Mouse (Mus musculus): ENCODE results near the gene Extl1. TPM values are rescaled to one million over a fixed set of nuclear protein-coding genes. Genes with fewer than 3 reads are reported as not detected.
A peak's percentile ranks its signal among the peaks of the same experiment; 100 is the strongest.

Gene Extl1
- polyA plus RNA-seq, 1 experiment from 2014 or later: 0.58 TPM

DNA sequence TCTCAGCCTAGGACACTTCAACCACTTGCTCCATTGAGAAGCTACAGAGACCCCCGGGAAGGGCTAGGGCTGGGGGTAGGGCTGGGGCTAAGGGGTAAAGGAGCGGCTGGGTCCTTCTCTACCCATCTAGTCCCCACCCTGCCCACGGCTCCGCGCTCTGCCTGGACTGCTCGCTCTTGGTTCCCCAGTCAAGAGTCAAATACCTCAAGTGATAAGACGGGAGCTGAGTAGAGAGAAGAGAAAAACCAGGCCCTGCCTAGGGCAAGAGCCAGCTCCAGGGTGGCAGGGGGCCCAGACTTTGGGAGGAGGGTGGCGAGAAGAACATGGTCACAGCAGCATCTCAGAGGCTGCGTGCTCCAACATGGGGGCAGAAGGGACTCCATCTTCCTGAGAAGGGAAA lies 68.2 kb downstream of the Extl1 start:
- 77% methylated on average over 9 of the region's 9 CpGs for WGBS
- ATAC-seq: no peak
- no peaks in the 10 kb centered on the region for H3K36me3 ChIP-seq (ENCODE audit: control insufficient read depth, insufficient read depth, low read length)
- no peaks in the 10 kb centered on the region for H3K27me3 ChIP-seq (ENCODE audit: control insufficient read depth, insufficient read depth, low read depth, low read length)
- H3K9ac ChIP-seq (ENCODE audit: low read depth, low read length): no peak overlapping the region
- H3K9me3 ChIP-seq (replicated peaks; ENCODE audit: control insufficient read depth, low read length, poor library complexity, severe bottlenecking): no peaks in the 10 kb centered on the region
- H3K4me2 ChIP-seq (ENCODE audit: low read length): no peak overlapping the region
- no peak overlapping the region for H3K4me3 ChIP-seq (ENCODE audit: low read depth, low read length)
- no peaks in the 10 kb centered on the region for H3K4me1 ChIP-seq (ENCODE audit: control insufficient read depth, insufficient read depth, low read length)
- no peak overlapping the region for H3K27ac ChIP-seq (ENCODE audit: low read length)

DNA sequence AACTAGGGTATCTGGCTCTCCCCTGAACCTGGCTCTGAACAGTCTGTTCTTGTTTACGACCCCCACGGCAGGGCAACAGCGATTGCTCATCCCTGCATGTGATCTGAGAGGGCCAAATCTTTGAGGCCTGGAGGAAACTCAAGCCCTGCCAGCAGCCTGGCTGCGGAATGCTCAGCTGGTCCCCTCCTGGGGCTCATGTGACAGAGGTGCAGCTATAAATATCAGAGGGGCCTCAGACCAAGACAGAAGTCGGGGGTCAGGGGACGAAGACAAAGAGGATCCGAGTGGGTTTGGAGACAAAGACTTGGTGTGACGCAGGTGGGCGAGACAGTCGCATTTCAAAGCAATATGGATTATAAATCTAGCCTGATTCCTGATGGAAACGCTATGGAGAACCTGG lies 68.8 kb downstream of the Extl1 start, which contains the start of gene Trim63:
Trim63 (plus strand) TSS at position 245 of the 400 bp plus-strand sequence.
- no peaks in the 10 kb centered on the region for H3K4me1 ChIP-seq (ENCODE audit: control insufficient read depth, insufficient read depth, low read length)
- H3K4me3 ChIP-seq (ENCODE audit: low read depth, low read length): no peak within 1 kb of the TSS
- H3K9me3 ChIP-seq (replicated peaks; ENCODE audit: control insufficient read depth, low read length, poor library complexity, severe bottlenecking): no peaks in the 10 kb centered on the region
- H3K27ac ChIP-seq (ENCODE audit: low read length): no peak within 1 kb of the TSS
- ATAC-seq: no peak
- H3K9ac ChIP-seq (ENCODE audit: low read depth, low read length): no peak within 1 kb of the TSS
- no peaks in the 10 kb centered on the region for H3K27me3 ChIP-seq (ENCODE audit: control insufficient read depth, insufficient read depth, low read depth, low read length)
- H3K36me3 ChIP-seq (ENCODE audit: control insufficient read depth, insufficient read depth, low read length): no peaks in the 10 kb centered on the region
- WGBS: 43% methylated on average over 11 of the region's 11 CpGs
- no peak within 1 kb of the TSS for H3K4me2 ChIP-seq (ENCODE audit: low read length)

DNA sequence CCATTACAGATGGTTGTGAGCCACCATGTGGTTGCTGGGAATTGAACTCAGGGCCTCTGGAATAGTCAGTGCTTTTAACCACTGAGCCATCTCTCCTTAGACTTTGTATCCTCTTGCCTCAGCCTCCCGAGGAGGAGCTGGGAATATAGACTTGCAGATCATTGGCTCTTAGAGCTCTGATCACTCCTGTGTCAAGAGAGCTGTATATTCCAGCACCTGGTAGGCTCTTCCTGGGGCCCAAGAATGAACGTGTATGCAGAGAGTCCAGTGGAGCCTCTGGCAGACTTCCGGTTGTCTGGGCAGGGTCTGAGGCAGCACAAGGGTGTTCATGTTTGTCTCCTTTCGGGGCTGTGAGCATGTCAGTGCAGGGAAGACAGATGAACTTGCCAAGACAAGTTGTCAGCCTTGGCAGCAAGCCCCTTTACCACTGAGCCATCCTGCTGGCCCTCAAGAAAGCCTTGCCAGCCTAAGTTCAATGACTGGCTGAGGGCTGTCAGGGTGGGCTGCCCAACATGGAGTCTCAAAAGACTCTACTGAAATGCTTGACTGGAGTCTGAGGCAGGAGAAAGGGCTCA lies 69.5 kb downstream of the Extl1 start:
- H3K27me3 ChIP-seq (ENCODE audit: control insufficient read depth, insufficient read depth, low read depth, low read length): no peaks in the 10 kb centered on the region
- no peaks in the 10 kb centered on the region for H3K4me1 ChIP-seq (ENCODE audit: control insufficient read depth, insufficient read depth, low read length)
- WGBS: 77% methylated on average over 4 of the region's 4 CpGs
- H3K9ac ChIP-seq (ENCODE audit: low read depth, low read length): no peak overlapping the region
- ATAC-seq: no peak
- no peaks in the 10 kb centered on the region for H3K36me3 ChIP-seq (ENCODE audit: control insufficient read depth, insufficient read depth, low read length)
- H3K27ac ChIP-seq (ENCODE audit: low read length): no peak overlapping the region
- no peak overlapping the region for H3K4me3 ChIP-seq (ENCODE audit: low read depth, low read length)
- no peak overlapping the region for H3K4me2 ChIP-seq (ENCODE audit: low read length)
- H3K9me3 ChIP-seq (replicated peaks; ENCODE audit: control insufficient read depth, low read length, poor library complexity, severe bottlenecking): no peaks in the 10 kb centered on the region

DNA sequence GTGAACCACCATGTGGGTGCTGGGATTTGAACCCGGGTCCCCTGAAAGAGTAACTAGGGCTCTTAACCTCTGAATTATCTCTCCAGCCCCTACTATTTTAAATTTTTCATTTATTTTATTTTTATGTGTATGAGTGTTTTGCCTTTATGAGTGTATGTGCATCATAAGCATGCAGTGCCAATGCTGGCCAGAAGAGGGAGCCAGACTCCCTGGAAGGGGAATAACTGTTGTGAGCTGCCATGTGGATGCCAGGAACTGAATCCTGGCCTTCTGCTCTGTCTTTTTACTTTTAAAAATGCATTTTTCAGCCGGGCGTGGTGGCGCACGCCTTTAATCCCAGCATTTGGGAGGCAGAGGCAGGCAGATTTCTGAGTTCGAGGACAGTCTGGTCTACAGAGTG lies 70.7 kb downstream of the Extl1 start:
- H3K9me3 ChIP-seq (replicated peaks; ENCODE audit: control insufficient read depth, low read length, poor library complexity, severe bottlenecking): no peaks in the 10 kb centered on the region
- ATAC-seq: no peak
- H3K4me2 ChIP-seq (ENCODE audit: low read length): no peak overlapping the region
- no peaks in the 10 kb centered on the region for H3K36me3 ChIP-seq (ENCODE audit: control insufficient read depth, insufficient read depth, low read length)
- WGBS: 98% methylated on average over 6 of the region's 6 CpGs
- peaks cover 2% of the 10 kb centered on the region; the same call in 1 of the 2 replicates for H3K4me1 ChIP-seq (ENCODE audit: control insufficient read depth, insufficient read depth, low read length)
- H3K4me3 ChIP-seq (ENCODE audit: low read depth, low read length): no peak overlapping the region
- H3K27ac ChIP-seq (ENCODE audit: low read length): no peak overlapping the region
- no peaks in the 10 kb centered on the region for H3K27me3 ChIP-seq (ENCODE audit: control insufficient read depth, insufficient read depth, low read depth, low read length)
- H3K9ac ChIP-seq (ENCODE audit: low read depth, low read length): no peak overlapping the region

DNA sequence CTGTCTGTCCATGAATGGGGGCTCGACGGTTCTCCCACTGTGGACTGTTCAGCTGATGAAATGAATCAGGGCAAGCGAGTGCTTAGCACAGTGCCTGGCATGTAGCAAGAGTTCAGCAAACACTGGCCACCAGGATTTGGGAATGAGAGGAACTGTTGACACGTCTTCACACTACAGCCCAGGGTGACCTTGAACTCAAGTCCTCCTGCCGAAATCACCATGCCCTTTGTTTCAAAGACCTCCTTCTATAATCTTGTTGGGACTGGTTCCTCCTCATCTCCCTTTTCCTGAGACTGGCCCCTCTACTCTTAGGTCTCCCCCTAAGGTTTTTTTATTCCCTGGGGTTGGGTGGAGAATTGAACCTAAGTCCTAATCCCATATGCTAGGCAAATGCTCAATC lies 71.3 kb downstream of the Extl1 start:
- H3K9me3 ChIP-seq (replicated peaks; ENCODE audit: control insufficient read depth, low read length, poor library complexity, severe bottlenecking): no peaks in the 10 kb centered on the region
- WGBS: 96% methylated on average over 5 of the region's 5 CpGs
- no peaks in the 10 kb centered on the region for H3K27me3 ChIP-seq (ENCODE audit: control insufficient read depth, insufficient read depth, low read depth, low read length)
- no peak for ATAC-seq
- H3K4me3 ChIP-seq (ENCODE audit: low read depth, low read length): no peak overlapping the region
- H3K4me1 ChIP-seq (ENCODE audit: control insufficient read depth, insufficient read depth, low read length): peaks cover 4% of the 10 kb centered on the region; the same call in 1 of the 2 replicates
- no peak overlapping the region for H3K4me2 ChIP-seq (ENCODE audit: low read length)
- no peak overlapping the region for H3K27ac ChIP-seq (ENCODE audit: low read length)
- no peaks in the 10 kb centered on the region for H3K36me3 ChIP-seq (ENCODE audit: control insufficient read depth, insufficient read depth, low read length)
- no peak overlapping the region for H3K9ac ChIP-seq (ENCODE audit: low read depth, low read length)

DNA sequence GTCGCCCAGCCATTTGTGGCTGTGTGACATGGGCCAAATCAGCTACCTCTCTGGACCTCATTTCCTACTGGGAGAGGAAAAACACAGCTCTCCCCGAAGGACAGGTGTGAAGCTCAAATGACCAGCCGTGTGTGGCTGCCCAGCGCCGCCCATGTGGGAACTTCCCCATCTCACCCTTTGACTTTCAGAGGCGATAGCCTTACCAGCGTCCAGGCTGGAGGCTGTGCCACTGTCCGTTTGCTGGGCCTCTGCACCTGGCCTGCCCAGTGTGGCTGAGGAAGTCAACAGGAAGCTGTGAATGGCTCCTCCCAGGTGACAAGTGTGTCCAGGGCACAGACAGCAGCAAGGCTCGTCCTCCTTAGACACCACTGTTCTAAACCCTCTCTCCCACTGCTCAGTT lies 71.9 kb downstream of the Extl1 start:
- Histone ChIP-seq H3K9ac (ENCODE audit: low read depth, low read length) (no peak overlapping the region), H3K4me1 (ENCODE audit: control insufficient read depth, insufficient read depth, low read length) (peaks cover 6% of the 10 kb centered on the region; the same call in 1 of the 2 replicates), H3K4me3 (ENCODE audit: low read depth, low read length) (no peak overlapping the region), H3K4me2 (ENCODE audit: low read length) (no peak overlapping the region), H3K36me3 (ENCODE audit: control insufficient read depth, insufficient read depth, low read length) (no peaks in the 10 kb centered on the region), H3K27ac (ENCODE audit: low read length) (no peak overlapping the region), H3K27me3 (ENCODE audit: control insufficient read depth, insufficient read depth, low read depth, low read length) (no peaks in the 10 kb centered on the region), H3K9me3 (replicated peaks; ENCODE audit: control insufficient read depth, low read length, poor library complexity, severe bottlenecking) (no peaks in the 10 kb centered on the region)
- 89% methylated on average over 9 of the region's 9 CpGs for WGBS
- ATAC-seq: no peak

DNA sequence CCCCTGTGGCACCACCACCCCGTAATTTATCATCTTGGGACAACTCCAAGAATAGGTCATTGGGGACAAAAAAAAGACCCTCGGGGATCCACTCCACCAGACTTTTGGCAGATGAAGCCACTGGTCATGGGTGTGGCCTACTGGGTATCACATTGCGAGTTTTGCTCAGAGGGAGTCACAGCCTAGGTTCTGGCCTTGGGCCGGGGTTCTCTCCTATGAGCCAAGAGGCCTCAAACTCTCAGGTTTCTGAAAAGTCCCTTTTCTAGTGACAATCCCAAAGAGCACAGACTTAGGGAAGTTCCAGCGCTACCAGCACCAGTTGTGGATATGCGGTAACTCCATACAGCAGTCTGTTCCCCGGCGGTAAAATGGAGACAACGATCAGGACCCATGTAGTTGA lies 73.0 kb downstream of the Extl1 start:
- ATAC-seq: no peak
- WGBS: 89% methylated on average over 9 of the region's 9 CpGs

DNA sequence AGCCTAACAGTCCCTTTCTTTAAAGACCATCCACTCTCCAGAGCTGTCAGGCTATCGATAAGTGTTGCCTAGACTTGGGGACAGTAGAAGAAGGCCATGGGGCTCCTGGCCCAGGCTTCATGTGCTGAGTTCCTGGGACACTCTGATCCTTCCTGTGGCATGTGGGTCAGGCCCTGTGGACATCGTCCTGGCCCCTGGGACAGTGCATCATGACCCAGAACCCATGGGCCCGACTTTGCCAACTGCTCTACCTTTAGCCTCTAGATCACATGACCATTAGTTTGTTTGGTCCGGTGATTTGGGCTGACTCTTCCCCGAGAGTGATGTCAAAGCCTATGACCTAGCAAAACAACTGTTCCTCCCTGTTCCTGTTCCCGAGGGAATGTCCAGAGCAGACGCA lies 73.5 kb downstream of the Extl1 start:
- no peak overlapping the region for H3K4me3 ChIP-seq (ENCODE audit: low read depth, low read length)
- ATAC-seq: no peak
- 97% methylated on average over 7 of the region's 7 CpGs for WGBS

More for the DNA sequence above, 73.0 kb downstream of the Extl1 start:
- Histone ChIP-seq H3K4me2 (ENCODE audit: low read length) (no peak overlapping the region), H3K4me3 (ENCODE audit: low read depth, low read length) (no peak overlapping the region), H3K9me3 (replicated peaks; ENCODE audit: control insufficient read depth, low read length, poor library complexity, severe bottlenecking) (no peaks in the 10 kb centered on the region), H3K27ac (ENCODE audit: low read length) (no peak overlapping the region), H3K9ac (ENCODE audit: low read depth, low read length) (no peak overlapping the region), H3K4me1 (ENCODE audit: control insufficient read depth, insufficient read depth, low read length) (peaks cover 6% of the 10 kb centered on the region; the same call in 1 of the 2 replicates), H3K36me3 (ENCODE audit: control insufficient read depth, insufficient read depth, low read length) (no peaks in the 10 kb centered on the region), H3K27me3 (ENCODE audit: control insufficient read depth, insufficient read depth, low read depth, low read length) (no peaks in the 10 kb centered on the region)

DNA sequence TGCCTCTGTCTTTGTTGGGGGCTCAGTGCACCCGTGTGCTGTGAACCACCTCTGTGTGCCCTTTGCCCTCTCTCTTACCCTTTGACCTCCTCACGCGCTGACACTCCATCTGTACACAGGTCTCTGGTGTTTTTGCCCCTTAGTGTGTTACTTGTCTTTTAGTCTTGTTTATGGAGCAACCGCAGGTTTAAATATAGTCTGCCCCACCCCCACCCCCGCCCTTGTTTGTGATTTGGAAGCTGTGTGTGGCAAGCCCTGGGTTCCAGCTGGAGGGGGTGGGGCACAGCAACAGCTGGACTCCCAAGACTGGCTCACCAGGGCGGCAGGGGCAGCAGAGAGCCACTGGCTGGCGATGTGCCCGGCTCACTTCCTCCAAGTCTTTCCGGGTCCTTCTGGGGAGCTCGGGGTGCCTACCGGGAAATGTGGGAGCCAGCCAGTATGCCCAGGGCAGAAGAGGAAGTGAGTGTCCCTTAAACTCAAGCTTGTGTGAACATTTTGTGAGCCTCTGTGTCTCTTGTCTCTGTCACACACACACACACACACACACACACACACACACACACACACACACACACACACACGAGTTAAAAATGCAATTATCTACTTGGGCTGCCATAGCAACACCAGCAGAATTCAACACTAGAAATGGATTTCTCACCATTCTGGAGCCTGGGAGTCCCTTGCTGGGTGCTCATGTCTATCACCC lies 76.1 kb downstream of the Extl1 start:
- Histone ChIP-seq H3K4me2 (ENCODE audit: low read length) (peak overlapping the region; percentile 39), H3K27me3 (ENCODE audit: control insufficient read depth, insufficient read depth, low read depth, low read length) (no peaks in the 10 kb centered on the region), H3K9me3 (replicated peaks; ENCODE audit: control insufficient read depth, low read length, poor library complexity, severe bottlenecking) (no peaks in the 10 kb centered on the region), H3K36me3 (ENCODE audit: control insufficient read depth, insufficient read depth, low read length) (no peaks in the 10 kb centered on the region), H3K9ac (ENCODE audit: low read depth, low read length) (0 out of 2 replicates have a peak overlapping the region, but pooled peaks have one; percentile 32), H3K4me1 (ENCODE audit: control insufficient read depth, insufficient read depth, low read length) (peaks cover 6% of the 10 kb centered on the region; the same call in 1 of the 2 replicates), H3K4me3 (ENCODE audit: low read depth, low read length) (no peak overlapping the region), H3K27ac (ENCODE audit: low read length) (peak overlapping the region; percentile 23; the same call in 1 of the 2 replicates)
- no peak for ATAC-seq
- 19% methylated on average over 12 of the region's 12 CpGs for WGBS

More for the DNA sequence above, 73.5 kb downstream of the Extl1 start:
- Histone ChIP-seq H3K4me1 (ENCODE audit: control insufficient read depth, insufficient read depth, low read length) (peaks cover 6% of the 10 kb centered on the region; the same call in 1 of the 2 replicates), H3K9ac (ENCODE audit: low read depth, low read length) (no peak overlapping the region), H3K27ac (ENCODE audit: low read length) (no peak overlapping the region), H3K9me3 (replicated peaks; ENCODE audit: control insufficient read depth, low read length, poor library complexity, severe bottlenecking) (no peaks in the 10 kb centered on the region), H3K27me3 (ENCODE audit: control insufficient read depth, insufficient read depth, low read depth, low read length) (no peaks in the 10 kb centered on the region), H3K4me2 (ENCODE audit: low read length) (no peak overlapping the region), H3K36me3 (ENCODE audit: control insufficient read depth, insufficient read depth, low read length) (no peaks in the 10 kb centered on the region)

Data from midbrain, embryonic 16.5 days (tissue).